Mouse (Mus musculus) small intestine, adult 2 months (tissue): ENCODE measurements around the gene Prrc2b. TPM values are rescaled to one million over a fixed set of nuclear protein-coding genes. Genes with fewer than 3 reads are reported as not detected.
A peak's percentile ranks its signal among the peaks of the same experiment; 100 is the strongest.

ENCODE experiments used
- H3K27ac ChIP-seq: fragments of 200-500 bp; 2 replicates; pipeline ENCODE4 v1.5.1; 2012; ENCODE audit warnings: low read depth, low read length, control low read depth, inconsistent platforms; ENCODE audit not compliant: insufficient read depth
- H3K27me3 ChIP-seq: fragments of 200-500 bp; 2 replicates; pipeline ENCODE4 v1.6.1; 2012; ENCODE audit warnings: mild to moderate bottlenecking, moderate library complexity, low read length, inconsistent platforms; ENCODE audit not compliant: control insufficient read depth, insufficient read depth
- H3K36me3 ChIP-seq: fragments of 200-500 bp; 2 replicates; pipeline ENCODE4 v1.6.1; 2012; ENCODE audit warnings: mild to moderate bottlenecking, low read length, control low read depth, inconsistent platforms; ENCODE audit not compliant: control insufficient read depth, insufficient read depth
- H3K4me1 ChIP-seq: fragments of 200-500 bp; 2 replicates; pipeline ENCODE4 v1.6.1; 2012; ENCODE audit warnings: low read length, inconsistent platforms, mixed read lengths; ENCODE audit not compliant: control insufficient read depth, insufficient read depth, insufficient read length
- H3K4me3 ChIP-seq: fragments of 200-500 bp; 2 replicates; pipeline ENCODE4 v1.5.1; 2012; ENCODE audit warnings: low read depth, mild to moderate bottlenecking, control low read depth, inconsistent platforms, low read length, moderate library complexity
- CTCF ChIP-seq: fragments of 200-500 bp; IDR thresholded peaks from 2 replicates; pipeline ENCODE4 v1.5.1; 2012; ENCODE audit warnings: low read depth, mild to moderate bottlenecking, control low read depth, inconsistent platforms, low read length, moderate library complexity, mixed read lengths; ENCODE audit not compliant: insufficient replicate concordance, insufficient read length; ENCODE audit errors: extremely low read depth
- POLR2A ChIP-seq: fragments of 200-500 bp; IDR thresholded peaks from 2 replicates; pipeline ENCODE4 v1.6.1; 2012; ENCODE audit warnings: low read depth, mild to moderate bottlenecking, control low read depth, inconsistent platforms, low read length, moderate library complexity
- WGBS: fragments of 180-500 bp; shearing (Covaris S2); methylation state at CpG from one replicate; pipeline ENCODE4 v1.1.7; 2018; 5-methylcytosine and 5-hydroxymethylcytosine counted together
- polyA plus RNA-seq: library from polyadenylated mRNA; depleted of rRNA; stranded (reverse); fragments of >200 nt; gene quantifications from 2 replicates; pipeline ENCODE4 v1.2.3, GENCODE M21; 2012

The Prrc2b gene
- polyA plus RNA-seq, 1 experiment, result 23.4 TPM

DNA sequence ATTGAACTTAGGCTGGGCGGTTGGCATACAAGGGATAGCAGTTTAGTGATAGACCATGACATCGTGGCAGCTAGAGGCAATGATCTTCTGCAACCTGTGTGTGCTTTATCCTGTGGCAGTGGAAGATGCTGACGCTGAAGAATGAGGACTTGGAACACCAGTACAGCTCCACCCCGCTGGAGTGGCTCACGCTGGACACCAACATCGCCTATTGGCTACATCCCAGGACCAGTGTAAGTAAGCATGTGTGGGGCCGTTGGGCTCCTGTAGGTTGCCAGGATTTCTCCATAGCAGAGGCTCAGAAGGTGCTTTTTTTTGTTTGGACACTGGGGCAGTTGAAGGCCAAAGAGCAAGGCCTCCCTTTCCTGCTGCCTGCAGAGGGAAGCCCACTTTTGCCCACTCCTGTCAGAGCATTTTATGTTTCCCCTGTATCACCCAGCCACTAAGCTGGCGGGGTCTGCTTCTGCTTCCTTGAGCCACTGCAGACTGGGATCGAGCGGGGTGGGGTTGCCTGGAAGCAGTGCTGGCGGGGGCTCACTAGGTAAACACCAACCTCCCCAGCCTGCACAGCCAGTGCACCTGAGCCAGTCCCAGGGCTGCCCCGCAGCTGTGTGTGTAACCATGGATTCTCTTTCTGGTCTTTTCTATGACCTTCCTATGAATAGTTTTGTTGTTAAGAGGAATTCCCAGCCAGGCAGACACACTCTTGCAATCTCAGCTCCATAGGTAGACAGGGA, 101.1 kb downstream of the Prrc2b start:
- no peak overlapping the region for H3K27ac ChIP-seq

DNA sequence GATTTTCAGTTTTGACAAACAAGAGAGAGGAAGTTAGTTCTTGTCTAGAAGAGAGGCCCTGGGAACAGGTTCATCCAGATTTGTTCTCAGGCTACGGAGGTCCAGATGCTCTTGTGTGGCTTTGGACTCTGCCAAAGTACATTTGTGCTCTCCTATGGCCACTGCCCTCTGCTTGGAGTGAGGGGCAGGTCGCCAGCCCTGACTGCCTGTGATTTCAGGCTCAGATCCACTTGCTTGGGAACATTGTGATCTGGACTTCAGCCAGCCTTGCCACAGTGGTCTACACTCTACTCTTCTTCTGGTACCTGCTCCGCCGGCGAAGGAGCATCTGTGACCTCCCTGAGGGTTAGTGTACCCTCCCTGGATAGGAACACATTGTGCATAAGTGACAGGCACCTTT, 101.8 kb downstream of the Prrc2b start:
- Histone ChIP-seq H3K4me3 (no peak overlapping the region), H3K4me1 (no peaks in the 10 kb centered on the region), H3K36me3 (peaks cover 52% of the 10 kb centered on the region), H3K27ac (no peak overlapping the region), H3K27me3 (no peaks in the 10 kb centered on the region)
- TF ChIP-seq CTCF (no peak), POLR2A (no peak)
- 84% methylated on average over 5 of the region's 5 CpGs for WGBS

More for the DNA sequence above, 101.1 kb downstream of the Prrc2b start:
- no peaks in the 10 kb centered on the region for H3K27me3 ChIP-seq
- no peak for TF ChIP-seq CTCF
- no peak for TF ChIP-seq POLR2A
- H3K36me3 ChIP-seq, result peaks cover 50% of the 10 kb centered on the region
- WGBS, result 65% methylated on average over 12 of the region's 12 CpGs
- H3K4me3 ChIP-seq, result no peak overlapping the region
- no peaks in the 10 kb centered on the region for H3K4me1 ChIP-seq

- Histone ChIP-seq H3K27me3 (no peaks in the 10 kb centered on the region), H3K4me1 (no peaks in the 10 kb centered on the region), H3K4me3 (no peak overlapping the region), H3K36me3 (peaks cover 56% of the 10 kb centered on the region), H3K27ac (no peak overlapping the region)
- TF ChIP-seq CTCF (no peak), POLR2A (no peak)
- 85% methylated on average over 1 of the region's 1 CpGs for WGBS
These were observed 102.5 kb downstream of the Prrc2b start for GRCm38 (mm10) chr2:32253352-32253751.

GRCm38 (mm10) chr2:32254563-32254962, 103.7 kb downstream of the Prrc2b start:
- no peak for TF ChIP-seq CTCF
- TF ChIP-seq POLR2A, result no peak
- 64% methylated on average over 5 of the region's 5 CpGs for WGBS

GRCm38 (mm10) chr2:32256273-32256672, 105.4 kb downstream of the Prrc2b start:
- H3K27me3 ChIP-seq, result no peaks in the 10 kb centered on the region
- peaks cover 51% of the 10 kb centered on the region for H3K36me3 ChIP-seq
- peaks cover 5% of the 10 kb centered on the region for H3K4me1 ChIP-seq
- TF ChIP-seq CTCF (no peak), POLR2A (no peak)
- no peak overlapping the region for H3K27ac ChIP-seq
- no peak overlapping the region for H3K4me3 ChIP-seq
- WGBS, result 84% methylated on average over 11 of the region's 11 CpGs

More at GRCm38 (mm10) chr2:32254563-32254962, 103.7 kb downstream of the Prrc2b start:
- Histone ChIP-seq H3K4me1 (peaks cover 5% of the 10 kb centered on the region), H3K36me3 (peaks cover 55% of the 10 kb centered on the region), H3K27me3 (no peaks in the 10 kb centered on the region), H3K4me3 (no peak overlapping the region), H3K27ac (no peak overlapping the region)

DNA sequence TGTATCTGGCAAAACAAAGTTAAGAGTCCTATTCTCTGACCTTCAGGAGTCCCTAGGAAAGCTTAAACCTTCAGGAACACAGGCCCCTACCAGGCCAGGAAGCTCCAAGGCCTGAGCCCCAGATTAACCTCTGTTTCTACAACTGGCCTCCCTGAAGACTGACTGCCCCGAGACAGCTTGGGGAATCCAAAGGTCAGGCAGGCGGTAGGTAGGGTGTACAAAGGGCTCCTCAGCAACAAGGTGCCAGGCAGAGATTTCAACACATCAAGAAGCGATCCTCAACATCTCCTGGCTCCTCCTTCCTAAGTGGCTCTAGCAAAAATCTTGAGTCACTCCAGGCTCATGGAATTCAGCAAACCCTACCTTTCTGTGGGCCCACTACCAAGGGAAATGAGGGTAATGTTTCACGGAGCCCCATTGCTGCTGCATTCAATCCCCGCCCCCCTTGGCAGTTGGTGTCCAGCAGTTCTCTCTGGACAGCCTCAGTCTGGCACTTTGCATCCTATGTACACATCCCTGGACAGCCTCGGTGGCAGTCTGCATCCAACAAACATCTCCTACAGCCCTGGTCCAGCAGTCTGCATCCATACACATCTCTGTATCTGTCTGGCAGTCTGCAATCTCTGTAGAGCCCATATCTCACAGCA, 108.1 kb downstream of the Prrc2b start:
- H3K27ac ChIP-seq, result peak overlapping the region; percentile 50
- H3K4me3 ChIP-seq, result peak overlapping the region; percentile 74
- H3K4me1 ChIP-seq, result peaks cover 5% of the 10 kb centered on the region
- WGBS, result 13% methylated on average over 6 of the region's 6 CpGs
- no peak for TF ChIP-seq POLR2A
- no peak for TF ChIP-seq CTCF
- H3K36me3 ChIP-seq, result peaks cover 31% of the 10 kb centered on the region
- no peaks in the 10 kb centered on the region for H3K27me3 ChIP-seq
